Mouse (Mus musculus) intestine, embryonic 16.5 days (tissue): Measurements from ENCODE around the gene Wfdc2. TPM values are rescaled to one million over a fixed set of nuclear protein-coding genes. Genes with fewer than 3 reads are reported as not detected.
A peak's percentile ranks its signal among the peaks of the same experiment; 100 is the strongest.

Experiments
- ATAC-seq: fragments of 200-750 bp; cut with Nextera tagmentation; 2 replicates; pipeline ENCODE4 v1.8.0; 2017; ENCODE audit warnings: moderate TSS enrichment, moderate library complexity
- H3K27ac ChIP-seq: fragments of 300-500 bp; sonication (generic); 2 replicates; pipeline ENCODE4 v1.5.1; 2014; ENCODE audit warnings: mild to moderate bottlenecking, low read length
- H3K27me3 ChIP-seq: fragments of 300-500 bp; sonication (generic); replicated peaks from 2 replicates; pipeline ENCODE4 v1.6.1; 2014; ENCODE audit warnings: low read length, control low read depth, mixed read lengths; ENCODE audit not compliant: control insufficient read depth, insufficient read depth
- H3K36me3 ChIP-seq: fragments of 300-500 bp; sonication (generic); 2 replicates; pipeline ENCODE4 v1.6.1; 2014; ENCODE audit warnings: low read length, control low read depth; ENCODE audit not compliant: control insufficient read depth, insufficient read depth
- H3K4me1 ChIP-seq: fragments of 300-500 bp; sonication (generic); 2 replicates; pipeline ENCODE4 v1.6.1; 2014; ENCODE audit warnings: low read length, control low read depth, mixed read lengths; ENCODE audit not compliant: control insufficient read depth, insufficient read depth
- H3K4me2 ChIP-seq: fragments of 300-500 bp; sonication (generic); 2 replicates; pipeline ENCODE4 v1.6.1; 2014; ENCODE audit warnings: low read depth, low read length, control low read depth
- H3K4me3 ChIP-seq: fragments of 300-500 bp; sonication (generic); 2 replicates; pipeline ENCODE4 v1.5.1; 2014; ENCODE audit warnings: mild to moderate bottlenecking, low read length
- H3K9ac ChIP-seq: fragments of 300-500 bp; sonication (generic); 2 replicates; pipeline ENCODE4 v1.6.1; 2014; ENCODE audit warnings: low read depth, low read length
- H3K9me3 ChIP-seq: fragments of 300-500 bp; sonication (generic); 2 replicates; pipeline ENCODE4 v1.6.1; 2016; ENCODE audit warnings: low read length, control low read depth; ENCODE audit not compliant: control insufficient read depth
- WGBS: fragments of 180-500 bp; shearing (Covaris S2); extraction: QIAGEN DNeasy Blood & Tissue Kit; methylation state at CpG from one replicate; pipeline ENCODE4 v1.1.7; 2014; 5-methylcytosine and 5-hydroxymethylcytosine counted together
- polyA plus RNA-seq: library from polyadenylated mRNA; unstranded; fragments of >200 nt; fragmentation: Nextera tagmentation; extraction: Ambion mirVana; gene quantifications from 2 replicates; pipeline ENCODE4 v1.2.1, GENCODE M21; 2015

The Wfdc2 gene
- polyA plus RNA-seq, 1 experiment from 2014 or later, result 42.4 TPM

- ATAC-seq, result no peak
- no peaks in the 10 kb centered on the region for H3K36me3 ChIP-seq
- H3K27ac ChIP-seq, result no peak overlapping the region
- H3K9ac ChIP-seq, result no peak overlapping the region
- H3K4me3 ChIP-seq, result no peak overlapping the region
- H3K4me1 ChIP-seq, result peaks cover 8% of the 10 kb centered on the region; the same call in 1 of the 2 replicates
- 62% methylated on average over 5 of the region's 5 CpGs for WGBS
- H3K9me3 ChIP-seq, result no peaks in the 10 kb centered on the region
- no peaks in the 10 kb centered on the region for H3K27me3 ChIP-seq
- H3K4me2 ChIP-seq, result no peak overlapping the region
Measured at GRCm38 (mm10) chr2:164542132-164542531, 20.1 kb upstream of the Wfdc2 start.

GRCm38 (mm10) chr2:164542598-164542997 is 19.6 kb upstream of the Wfdc2 start:
- no peak overlapping the region for H3K27ac ChIP-seq
- no peak overlapping the region for H3K4me3 ChIP-seq
- ATAC-seq, result no peak
- WGBS, result 79% methylated on average over 7 of the region's 7 CpGs
- H3K9me3 ChIP-seq, result no peaks in the 10 kb centered on the region
- peaks cover 8% of the 10 kb centered on the region; the same call in 1 of the 2 replicates for H3K4me1 ChIP-seq
- H3K9ac ChIP-seq, result no peak overlapping the region
- no peak overlapping the region for H3K4me2 ChIP-seq
- H3K36me3 ChIP-seq, result no peaks in the 10 kb centered on the region
- no peaks in the 10 kb centered on the region for H3K27me3 ChIP-seq

- no peak for ATAC-seq
- no peaks in the 10 kb centered on the region for H3K9me3 ChIP-seq
- H3K4me2 ChIP-seq, result no peak overlapping the region
- H3K4me3 ChIP-seq, result no peak overlapping the region
- H3K27me3 ChIP-seq, result no peaks in the 10 kb centered on the region
- H3K36me3 ChIP-seq, result no peaks in the 10 kb centered on the region
- WGBS, result 63% methylated on average over 2 of the region's 2 CpGs
- H3K27ac ChIP-seq, result no peak overlapping the region
- peaks cover 8% of the 10 kb centered on the region; the same call in 1 of the 2 replicates for H3K4me1 ChIP-seq
- H3K9ac ChIP-seq, result no peak overlapping the region
Measured at GRCm38 (mm10) chr2:164543745-164544144, 18.5 kb upstream of the Wfdc2 start.

- peak; percentile 22; the same call in 1 of the 2 replicates for ATAC-seq
- 32% methylated on average over 5 of the region's 5 CpGs for WGBS
- Histone ChIP-seq H3K9ac (no peak overlapping the region), H3K36me3 (no peaks in the 10 kb centered on the region), H3K4me1 (peaks cover 8% of the 10 kb centered on the region; the same call in 1 of the 2 replicates), H3K27me3 (no peaks in the 10 kb centered on the region), H3K4me2 (no peak overlapping the region), H3K4me3 (no peak overlapping the region), H3K27ac (no peak overlapping the region), H3K9me3 (no peaks in the 10 kb centered on the region)
Measured at GRCm38 (mm10) chr2:164544454-164545097, 17.6 kb upstream of the Wfdc2 start.

GRCm38 (mm10) chr2:164549338-164549737 is 12.9 kb upstream of the Wfdc2 start:
- Histone ChIP-seq H3K9me3 (no peaks in the 10 kb centered on the region), H3K4me3 (no peak overlapping the region), H3K4me2 (no peak overlapping the region), H3K9ac (no peak overlapping the region), H3K27ac (no peak overlapping the region), H3K27me3 (no peaks in the 10 kb centered on the region), H3K4me1 (0 out of 2 replicates have a peak, but pooled peaks cover 4% of the 10 kb centered on the region), H3K36me3 (no peaks in the 10 kb centered on the region)
- ATAC-seq, result no peak
- WGBS, result 37% methylated on average over 4 of the region's 4 CpGs

GRCm38 (mm10) chr2:164549963-164550894 is 12.0 kb upstream of the Wfdc2 start:
- H3K9me3 ChIP-seq, result no peaks in the 10 kb centered on the region

GRCm38 (mm10) chr2:164550895-164551269 is 11.3 kb upstream of the Wfdc2 start:
- Histone ChIP-seq H3K9ac (no peak overlapping the region), H3K4me1 (no peaks in the 10 kb centered on the region), H3K4me2 (no peak overlapping the region), H3K4me3 (no peak overlapping the region), H3K9me3 (no peaks in the 10 kb centered on the region), H3K27ac (no peak overlapping the region), H3K36me3 (no peaks in the 10 kb centered on the region), H3K27me3 (no peaks in the 10 kb centered on the region)
- 79% methylated on average over 2 of the region's 2 CpGs for WGBS
- ATAC-seq, result no peak

More at GRCm38 (mm10) chr2:164549963-164550894, 12.0 kb upstream of the Wfdc2 start:
- Histone ChIP-seq H3K4me1 (no peaks in the 10 kb centered on the region), H3K4me2 (no peak overlapping the region), H3K9ac (no peak overlapping the region), H3K27ac (no peak overlapping the region), H3K4me3 (no peak overlapping the region), H3K27me3 (no peaks in the 10 kb centered on the region), H3K36me3 (no peaks in the 10 kb centered on the region)
- ATAC-seq, result no peak
- WGBS, result 31% methylated on average over 10 of the region's 10 CpGs

- Histone ChIP-seq H3K9ac (no peak overlapping the region), H3K4me3 (no peak overlapping the region), H3K27me3 (no peaks in the 10 kb centered on the region), H3K9me3 (no peaks in the 10 kb centered on the region), H3K4me1 (no peaks in the 10 kb centered on the region), H3K36me3 (no peaks in the 10 kb centered on the region), H3K4me2 (no peak overlapping the region), H3K27ac (no peak overlapping the region)
- WGBS, result 85% methylated on average over 9 of the region's 9 CpGs
- no peak for ATAC-seq
Measured at GRCm38 (mm10) chr2:164551502-164551901, 10.7 kb upstream of the Wfdc2 start.

GRCm38 (mm10) chr2:164558426-164558825 is 3.8 kb upstream of the Wfdc2 start:
- 80% methylated on average over 8 of the region's 8 CpGs for WGBS
- ATAC-seq, result no peak
- H3K27me3 ChIP-seq, result no peaks in the 10 kb centered on the region
- no peak overlapping the region for H3K4me2 ChIP-seq
- H3K4me1 ChIP-seq, result peaks cover 13% of the 10 kb centered on the region
- no peak overlapping the region for H3K27ac ChIP-seq
- H3K36me3 ChIP-seq, result no peaks in the 10 kb centered on the region
- no peaks in the 10 kb centered on the region for H3K9me3 ChIP-seq
- no peak overlapping the region for H3K9ac ChIP-seq
- no peak overlapping the region for H3K4me3 ChIP-seq
